Mouse (Mus musculus) testis, adult 2 months (tissue): ENCODE data around the gene Kansl3. TPM values are rescaled to one million over a fixed set of nuclear protein-coding genes. Genes with fewer than 3 reads are reported as not detected.

ENCODE experiments used
- H3K27ac ChIP-seq: fragments of 200-500 bp; 2 replicates; pipeline ENCODE4 v1.5.1; 2012; ENCODE audit warnings: low read depth, low read length; ENCODE audit not compliant: control insufficient read depth, insufficient read depth
- H3K27me3 ChIP-seq: fragments of 200-500 bp; 2 replicates; pipeline ENCODE4 v1.6.1; 2012; ENCODE audit warnings: mild to moderate bottlenecking, low read length, moderate library complexity; ENCODE audit not compliant: control insufficient read depth, insufficient read depth
- H3K36me3 ChIP-seq: fragments of 200-500 bp; 2 replicates; pipeline ENCODE4 v1.6.1; 2012; ENCODE audit warnings: mild to moderate bottlenecking, low read length; ENCODE audit not compliant: control insufficient read depth, insufficient read depth
- H3K4me1 ChIP-seq: fragments of 200-500 bp; 2 replicates; pipeline ENCODE4 v1.6.1; 2012; ENCODE audit warnings: low read length; ENCODE audit not compliant: control insufficient read depth, insufficient read depth
- H3K4me3 ChIP-seq: fragments of 200-500 bp; 2 replicates; pipeline ENCODE4 v1.5.1; 2012; ENCODE audit warnings: low read depth, mild to moderate bottlenecking, low read length, moderate library complexity, mixed read lengths; ENCODE audit not compliant: control insufficient read depth
- CTCF ChIP-seq: fragments of 200-500 bp; IDR thresholded peaks from 2 replicates; pipeline ENCODE4 v1.5.1; 2012; ENCODE audit warnings: low read depth, mild to moderate bottlenecking, inconsistent platforms, low read length, moderate library complexity; ENCODE audit not compliant: control insufficient read depth, insufficient read depth, insufficient replicate concordance
- POLR2A ChIP-seq: fragments of 200-500 bp; IDR thresholded peaks from 2 replicates; pipeline ENCODE4 v1.6.1; 2012; ENCODE audit warnings: low read depth, mild to moderate bottlenecking, inconsistent platforms, low read length, moderate library complexity; ENCODE audit not compliant: control insufficient read depth
- polyA plus RNA-seq: library from polyadenylated mRNA; depleted of rRNA; stranded (reverse); fragments of >200 nt; gene quantifications from 2 replicates; pipeline ENCODE4 v1.2.3, GENCODE M21; 2012

The Kansl3 gene
- polyA plus RNA-seq, 1 experiment: 141 TPM

GRCm38 (mm10) chr1:36307495-36308280, 61.3 kb downstream of the Kansl3 start, which contains the start of gene Arid5a:
TSS of gene Arid5a (plus strand) at chr1:36307733.
- peak; percentile 99 for TF ChIP-seq POLR2A
- TF ChIP-seq CTCF: no peak
- H3K4me1 ChIP-seq: peaks cover 13% of the 10 kb centered on the region
- H3K36me3 ChIP-seq: no peaks in the 10 kb centered on the region
- H3K4me3 ChIP-seq: peak within 1 kb of the TSS; percentile 89
- no peaks in the 10 kb centered on the region for H3K27me3 ChIP-seq
- peak within 1 kb of the TSS; percentile 55; the same call in 1 of the 2 replicates for H3K27ac ChIP-seq

- no peaks in the 10 kb centered on the region for H3K27me3 ChIP-seq
- H3K36me3 ChIP-seq: no peaks in the 10 kb centered on the region
- no peak overlapping the region for H3K27ac ChIP-seq
- H3K4me3 ChIP-seq: no peak overlapping the region
- TF ChIP-seq CTCF (no peak), POLR2A (no peak)
- H3K4me1 ChIP-seq: peaks cover 13% of the 10 kb centered on the region
Observed at GRCm38 (mm10) chr1:36307121-36307494, 61.9 kb downstream of the Kansl3 start.

GRCm38 (mm10) chr1:36306120-36306519, 62.9 kb downstream of the Kansl3 start:
- no peak overlapping the region for H3K4me3 ChIP-seq
- peaks cover 13% of the 10 kb centered on the region for H3K4me1 ChIP-seq
- no peaks in the 10 kb centered on the region for H3K36me3 ChIP-seq
- no peak overlapping the region for H3K27ac ChIP-seq
- no peaks in the 10 kb centered on the region for H3K27me3 ChIP-seq
- TF ChIP-seq POLR2A (no peak), CTCF (no peak)

GRCm38 (mm10) chr1:36304764-36305163, 64.2 kb downstream of the Kansl3 start:
- H3K4me3 ChIP-seq: no peak overlapping the region

GRCm38 (mm10) chr1:36303381-36304320, 65.3 kb downstream of the Kansl3 start:
- Histone ChIP-seq H3K36me3 (no peaks in the 10 kb centered on the region), H3K4me3 (peak overlapping the region; percentile 36), H3K27me3 (no peaks in the 10 kb centered on the region), H3K4me1 (peaks cover 13% of the 10 kb centered on the region), H3K27ac (no peak overlapping the region)
- TF ChIP-seq CTCF: no peak
- no peak for TF ChIP-seq POLR2A

More at GRCm38 (mm10) chr1:36304764-36305163, 64.2 kb downstream of the Kansl3 start:
- Histone ChIP-seq H3K27ac (no peak overlapping the region), H3K36me3 (no peaks in the 10 kb centered on the region), H3K4me1 (peaks cover 13% of the 10 kb centered on the region), H3K27me3 (no peaks in the 10 kb centered on the region)
- TF ChIP-seq POLR2A (no peak), CTCF (no peak)

- H3K4me3 ChIP-seq: peak overlapping the region; percentile 36
- no peaks in the 10 kb centered on the region for H3K36me3 ChIP-seq
- peaks cover 11% of the 10 kb centered on the region for H3K4me1 ChIP-seq
- H3K27ac ChIP-seq: no peak overlapping the region
- TF ChIP-seq CTCF: no peak
- TF ChIP-seq POLR2A: no peak
- H3K27me3 ChIP-seq: no peaks in the 10 kb centered on the region
Observed at GRCm38 (mm10) chr1:36302957-36303356, 66.0 kb downstream of the Kansl3 start.

- no peak for TF ChIP-seq POLR2A
- no peak for TF ChIP-seq CTCF
- no peaks in the 10 kb centered on the region for H3K36me3 ChIP-seq
- H3K27me3 ChIP-seq: no peaks in the 10 kb centered on the region
- no peak overlapping the region for H3K4me3 ChIP-seq
- H3K4me1 ChIP-seq: peaks cover 8% of the 10 kb centered on the region
- H3K27ac ChIP-seq: no peak overlapping the region
Observed at GRCm38 (mm10) chr1:36302273-36302672, 66.7 kb downstream of the Kansl3 start.
